Mouse (Mus musculus) naive thymus-derived CD4-positive, alpha-beta T cell, adult 5 months (primary cell): ENCODE measurements around the gene Usp17lc. TPM values are rescaled to one million over a fixed set of nuclear protein-coding genes. Genes with fewer than 3 reads are reported as not detected.

Experiments
- polyA plus RNA-seq: library from polyadenylated mRNA; unstranded; fragments of 100-300 nt; shearing (Covaris generic); gene quantifications from one replicate; pipeline ENCODE4 v1.2.1, GENCODE M21; 2017

The Usp17lc gene
- not detected for polyA plus RNA-seq

DNA sequence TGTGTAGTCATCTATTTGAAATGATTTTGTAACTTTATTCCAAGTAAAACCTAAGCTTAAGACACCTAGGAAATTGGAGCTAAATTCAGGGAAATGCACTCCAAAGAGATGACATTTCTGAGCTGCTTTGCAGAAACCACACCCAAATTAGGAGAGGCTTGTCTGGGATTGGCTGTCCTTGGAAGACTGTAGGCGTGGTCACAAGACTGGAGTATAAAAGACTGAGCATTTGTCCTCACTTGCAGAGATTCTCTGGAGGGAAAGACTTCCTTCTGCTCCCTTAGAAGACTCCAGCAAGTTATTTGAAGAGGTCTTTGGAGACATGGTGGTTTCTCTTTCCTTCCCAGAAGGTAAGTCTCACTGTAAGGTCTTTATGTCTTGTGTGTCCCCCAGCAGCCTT is at the start of gene Usp17lc:
TSS of gene Usp17lc (plus strand) at position 301 of the 400 bp plus-strand sequence.

DNA sequence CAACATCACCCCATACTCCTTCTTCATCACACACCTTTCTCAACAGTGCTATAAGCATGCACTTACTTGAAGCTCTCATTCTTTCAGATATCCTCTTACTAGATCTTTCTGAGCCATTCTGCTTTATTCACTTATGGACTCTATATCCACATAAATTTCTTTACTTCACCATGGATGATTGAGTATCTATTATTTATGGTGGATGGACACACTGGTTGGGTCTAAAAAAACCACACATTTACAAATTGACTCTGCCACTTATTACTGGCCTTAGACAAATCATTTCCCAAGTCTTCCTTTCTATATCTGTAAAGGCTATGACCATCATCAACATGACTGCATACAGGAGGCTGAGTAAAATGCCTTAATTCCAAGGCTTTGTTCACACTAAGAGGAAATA is 28.8 kb upstream of the Usp17lc start, which contains the start of gene Olfr603:
TSS of gene Olfr603 (minus strand) at position 101 of the 400 bp plus-strand sequence.

DNA sequence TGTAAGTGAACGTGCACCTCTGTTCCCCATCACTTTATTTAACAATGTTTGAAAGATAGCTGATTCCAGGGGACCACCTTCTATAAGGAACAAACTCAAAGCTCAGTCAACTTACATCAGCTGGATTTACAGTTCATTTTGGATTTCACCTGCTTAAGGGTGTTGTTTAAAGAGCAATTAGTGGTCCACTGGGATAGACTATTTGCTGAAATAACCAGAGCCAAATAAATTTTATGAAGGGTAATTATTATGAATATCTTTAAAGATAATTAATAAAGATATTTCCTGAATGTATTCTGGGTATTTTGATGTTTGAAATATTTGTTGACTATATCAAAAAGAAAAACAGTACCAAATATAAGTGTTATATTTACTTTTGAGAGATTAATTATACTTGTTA is 30.5 kb downstream of the Usp17lc start, which contains the start of gene Olfr605:
TSS of gene Olfr605 (minus strand) at position 101 of the 400 bp plus-strand sequence.

DNA sequence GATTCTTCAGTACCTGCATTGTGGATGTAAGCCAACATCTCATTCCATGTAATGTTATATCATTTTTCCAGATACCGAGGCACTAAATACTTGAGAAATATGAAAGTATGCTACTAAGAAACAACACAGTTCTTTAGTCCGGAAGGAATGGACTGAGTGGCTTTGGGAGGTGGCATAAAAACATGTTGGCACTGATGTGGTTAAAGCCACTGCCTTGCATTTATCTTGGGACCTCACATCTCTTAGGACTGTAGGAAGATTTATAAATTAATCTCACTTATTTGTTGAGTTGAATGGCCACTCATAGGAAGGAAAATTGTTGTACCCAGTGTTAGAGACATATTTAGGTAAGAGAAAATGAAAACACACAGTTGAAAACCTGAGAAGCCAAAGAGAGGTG is 33.9 kb downstream of the Usp17lc start, which contains the start of gene Olfr606:
TSS of gene Olfr606 (plus strand) at position 301 of the 400 bp plus-strand sequence.

Other genes with a start within 250 kb of the Usp17lc start
- not detected for gene Olfr591, start 236.7 kb upstream of the Usp17lc start, polyA plus RNA-seq
- gene Olfr592, start 230.3 kb upstream of the Usp17lc start, polyA plus RNA-seq: not detected
- not detected for gene Olfr593, start 203.2 kb upstream of the Usp17lc start, polyA plus RNA-seq
- gene Olfr594, start 198.1 kb upstream of the Usp17lc start, polyA plus RNA-seq: 0.21 TPM
- not detected for gene Usp17ld, start 162.6 kb upstream of the Usp17lc start, polyA plus RNA-seq
- not detected for gene Olfr596, start 109.4 kb upstream of the Usp17lc start, polyA plus RNA-seq
- 0.25 TPM for gene Olfr597, start 98.8 kb upstream of the Usp17lc start, polyA plus RNA-seq
- gene Olfr598, start 91.5 kb upstream of the Usp17lc start, polyA plus RNA-seq: not detected
- gene Olfr599, start 79.2 kb upstream of the Usp17lc start, polyA plus RNA-seq: not detected
- not detected for gene Olfr600, start 65.4 kb upstream of the Usp17lc start, polyA plus RNA-seq
- not detected for gene Olfr601, start 52.4 kb upstream of the Usp17lc start, polyA plus RNA-seq
- not detected for gene Olfr603, start 28.9 kb upstream of the Usp17lc start, polyA plus RNA-seq
- not detected for gene Olfr605, start 30.4 kb downstream of the Usp17lc start, polyA plus RNA-seq
- gene Olfr606, start 34.0 kb downstream of the Usp17lc start, polyA plus RNA-seq: not detected
- gene Olfr607, start 49.1 kb downstream of the Usp17lc start, polyA plus RNA-seq: 0.20 TPM
- gene Olfr608, start 54.8 kb downstream of the Usp17lc start, polyA plus RNA-seq: not detected
- gene Olfr609, start 83.0 kb downstream of the Usp17lc start, polyA plus RNA-seq: not detected
- not detected for gene Olfr610, start 97.0 kb downstream of the Usp17lc start, polyA plus RNA-seq
- not detected for gene Olfr611, start 105.8 kb downstream of the Usp17lc start, polyA plus RNA-seq
- gene Olfr612, start 127.6 kb downstream of the Usp17lc start, polyA plus RNA-seq: not detected
- 0.06 TPM for gene Olfr613, start 133.0 kb downstream of the Usp17lc start, polyA plus RNA-seq
- not detected for gene Olfr615, start 141.0 kb downstream of the Usp17lc start, polyA plus RNA-seq
- not detected for gene Olfr616, start 154.1 kb downstream of the Usp17lc start, polyA plus RNA-seq
- not detected for gene Olfr617, start 158.0 kb downstream of the Usp17lc start, polyA plus RNA-seq
- gene Olfr618, start 175.0 kb downstream of the Usp17lc start, polyA plus RNA-seq: not detected
- not detected for gene Olfr619, start 185.5 kb downstream of the Usp17lc start, polyA plus RNA-seq
- gene Olfr620, start 197.5 kb downstream of the Usp17lc start, polyA plus RNA-seq: 0.25 TPM
- gene Olfr622, start 227.6 kb downstream of the Usp17lc start, polyA plus RNA-seq: not detected
- not detected for gene Olfr623, start 248.6 kb downstream of the Usp17lc start, polyA plus RNA-seq